Mouse (Mus musculus) limb, embryonic 11.5 days (tissue): ENCODE measurements around the gene Rbfox2. TPM values are rescaled to one million over a fixed set of nuclear protein-coding genes. Genes with fewer than 3 reads are reported as not detected.

ENCODE experiments used
- ATAC-seq: fragments of 200-750 bp; cut with Nextera tagmentation; 2 replicates; pipeline ENCODE4 v1.8.0; 2017; ENCODE audit warnings: low read depth; ENCODE audit not compliant: insufficient number of reproducible peaks, low FRiP score, low TSS enrichment
- DNase-seq: peaks from one replicate; pipeline ENCODE4 v3.0.0-alpha.2; 2015; ENCODE audit warnings: low spot score
- H3K27ac ChIP-seq: fragments of 300-500 bp; sonication (generic); replicated peaks from 2 replicates; pipeline ENCODE4 v1.5.1; 2014; ENCODE audit warnings: low read depth, mild to moderate bottlenecking, low read length
- H3K27me3 ChIP-seq: fragments of 300-500 bp; sonication (generic); 2 replicates; pipeline ENCODE4 v1.6.1; 2014; ENCODE audit warnings: mild to moderate bottlenecking, low read length, mixed read lengths; ENCODE audit not compliant: control insufficient read depth, insufficient read depth
- H3K36me3 ChIP-seq: fragments of 300-500 bp; sonication (generic); 2 replicates; pipeline ENCODE4 v1.6.1; 2014; ENCODE audit warnings: mild to moderate bottlenecking, low read length, moderate library complexity, mixed read lengths; ENCODE audit not compliant: control insufficient read depth, insufficient read depth
- H3K4me1 ChIP-seq: fragments of 300-500 bp; sonication (generic); 2 replicates; pipeline ENCODE4 v1.6.1; 2014; ENCODE audit warnings: low read length, mixed read lengths; ENCODE audit not compliant: control insufficient read depth, insufficient read depth
- H3K4me2 ChIP-seq: fragments of 300-500 bp; sonication (generic); 2 replicates; pipeline ENCODE4 v1.6.1; 2014; ENCODE audit warnings: low read depth, mild to moderate bottlenecking, moderate library complexity; ENCODE audit not compliant: severe bottlenecking
- H3K4me3 ChIP-seq: fragments of 300-500 bp; sonication (generic); 2 replicates; pipeline ENCODE4 v1.5.1; 2014; ENCODE audit warnings: low read depth, low read length
- H3K9ac ChIP-seq: fragments of 300-500 bp; sonication (generic); 2 replicates; pipeline ENCODE4 v1.6.1; 2014; ENCODE audit warnings: mild to moderate bottlenecking, low read length
- H3K9me3 ChIP-seq: fragments of 300-500 bp; sonication (generic); 2 replicates; pipeline ENCODE4 v1.6.1; 2016; ENCODE audit warnings: low read length; ENCODE audit not compliant: control insufficient read depth
- WGBS: fragments of 180-500 bp; shearing (Covaris S2); extraction: QIAGEN DNeasy Blood & Tissue Kit; methylation state at CpG from one replicate; pipeline ENCODE4 v1.1.7; 2014; 5-methylcytosine and 5-hydroxymethylcytosine counted together
- polyA plus RNA-seq: library from polyadenylated mRNA; unstranded; fragments of >200 nt; fragmentation: Nextera tagmentation; extraction: Ambion mirVana; gene quantifications from 2 replicates; pipeline ENCODE4 v1.2.1, GENCODE M21; 2014

Gene Rbfox2
- polyA plus RNA-seq, 1 experiment from 2014 or later, result 71.5 TPM

DNA sequence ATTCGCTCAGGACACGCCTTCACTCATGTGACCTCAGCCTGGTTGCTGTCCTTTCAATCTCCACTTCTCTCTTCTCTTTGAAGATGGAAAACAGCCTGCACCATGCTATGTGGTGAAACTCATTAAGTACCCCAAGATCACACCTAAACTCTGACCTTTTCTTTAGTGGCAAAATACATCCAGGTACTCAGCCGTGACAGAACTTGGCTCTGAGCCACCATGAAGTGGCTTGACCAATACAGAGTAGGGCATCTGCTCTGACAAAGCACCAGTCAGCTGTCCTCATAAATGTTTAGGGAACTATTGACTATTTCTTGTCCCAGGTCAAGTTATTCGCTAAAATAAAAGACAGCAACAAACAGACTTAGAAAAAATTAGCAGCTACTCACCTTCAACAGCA is 191.3 kb downstream of the Rbfox2 start:
- Histone ChIP-seq H3K27ac (no peak overlapping the region), H3K36me3 (0 out of 2 replicates have a peak, but pooled peaks cover 1% of the 10 kb centered on the region), H3K4me3 (no peak overlapping the region), H3K4me2 (no peak overlapping the region), H3K9ac (no peak overlapping the region), H3K4me1 (no peaks in the 10 kb centered on the region), H3K27me3 (no peaks in the 10 kb centered on the region), H3K9me3 (no peaks in the 10 kb centered on the region)
- no peak for DNase-seq
- no peak for ATAC-seq
- 87% methylated on average over 4 of the region's 4 CpGs for WGBS

DNA sequence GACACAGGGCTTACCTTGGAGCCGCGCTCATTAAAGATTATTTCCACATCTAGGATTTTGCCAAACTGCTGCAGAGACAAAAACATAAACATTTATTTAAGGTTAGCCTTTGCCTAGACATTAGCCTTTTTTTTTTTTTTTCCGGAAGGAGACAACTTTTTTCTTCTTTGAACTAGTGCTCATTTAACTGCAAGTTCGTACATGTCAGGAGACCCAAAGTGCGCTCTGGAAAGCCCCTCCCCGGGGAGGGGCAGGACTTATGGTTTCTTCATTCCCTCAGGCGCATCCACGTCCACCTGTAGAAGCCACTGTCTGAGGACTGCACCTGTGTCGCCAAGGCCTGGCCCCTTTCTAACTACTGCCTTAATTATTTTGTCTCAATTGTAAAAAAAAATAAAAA is 193.2 kb downstream of the Rbfox2 start:
- Histone ChIP-seq H3K9ac (no peak overlapping the region), H3K9me3 (no peaks in the 10 kb centered on the region), H3K36me3 (0 out of 2 replicates have a peak, but pooled peaks cover 3% of the 10 kb centered on the region), H3K4me2 (no peak overlapping the region), H3K4me3 (no peak overlapping the region), H3K27ac (no peak overlapping the region), H3K27me3 (no peaks in the 10 kb centered on the region), H3K4me1 (no peaks in the 10 kb centered on the region)
- DNase-seq (no peak), ATAC-seq (no peak)
- WGBS, result 86% methylated on average over 9 of the region's 9 CpGs

DNA sequence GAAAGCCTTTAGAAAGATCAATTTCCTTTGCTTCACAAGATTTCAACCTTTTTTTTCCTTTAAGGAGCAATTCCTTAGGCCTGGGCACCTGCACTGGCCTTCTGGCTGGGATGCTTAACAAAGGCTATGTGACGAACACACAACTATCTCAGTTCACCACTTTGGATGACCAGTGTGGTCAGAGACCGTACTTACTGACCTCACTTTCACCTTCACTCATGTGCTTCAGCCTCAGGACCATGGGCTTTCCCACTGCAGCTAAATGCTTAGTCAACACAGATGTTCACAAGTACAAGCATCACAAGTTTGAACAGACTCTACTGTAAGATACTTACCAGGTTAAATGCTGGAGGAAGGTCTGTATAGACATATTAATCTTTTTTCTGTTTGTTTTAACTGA is 194.4 kb downstream of the Rbfox2 start:
- no peaks in the 10 kb centered on the region for H3K4me1 ChIP-seq
- H3K27me3 ChIP-seq, result no peaks in the 10 kb centered on the region
- H3K27ac ChIP-seq, result no peak overlapping the region
- no peak overlapping the region for H3K9ac ChIP-seq
- H3K4me3 ChIP-seq, result no peak overlapping the region
- H3K36me3 ChIP-seq, result 0 out of 2 replicates have a peak, but pooled peaks cover 3% of the 10 kb centered on the region
- no peak overlapping the region for H3K4me2 ChIP-seq
- ATAC-seq (no peak), DNase-seq (no peak)
- 90% methylated on average over 2 of the region's 2 CpGs for WGBS
- H3K9me3 ChIP-seq, result no peaks in the 10 kb centered on the region

DNA sequence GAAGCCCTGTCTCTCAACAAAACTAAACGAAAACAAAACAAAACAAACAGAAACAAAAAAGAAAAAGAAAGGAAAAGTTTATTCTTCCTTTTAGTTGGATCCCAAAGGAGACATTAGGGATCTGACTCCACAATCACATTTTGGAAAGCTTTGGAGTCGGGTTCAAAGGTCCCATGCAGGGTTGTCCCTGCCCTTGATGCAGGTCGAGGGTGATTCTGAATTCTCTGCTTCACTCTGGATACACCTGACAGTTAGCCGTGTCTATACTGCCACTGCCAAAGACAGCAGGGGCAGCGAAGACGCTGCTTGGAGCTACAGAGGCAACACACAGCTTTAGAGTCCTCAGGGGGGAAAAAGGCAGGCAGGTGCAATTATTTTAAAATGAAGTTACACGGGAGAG is 194.9 kb downstream of the Rbfox2 start:
- ATAC-seq, result no peak
- Histone ChIP-seq H3K4me3 (no peak overlapping the region), H3K36me3 (0 out of 2 replicates have a peak, but pooled peaks cover 3% of the 10 kb centered on the region), H3K4me1 (no peaks in the 10 kb centered on the region), H3K9ac (no peak overlapping the region), H3K9me3 (no peaks in the 10 kb centered on the region), H3K27me3 (no peaks in the 10 kb centered on the region), H3K4me2 (no peak overlapping the region), H3K27ac (no peak overlapping the region)
- DNase-seq, result no peak
- WGBS, result 85% methylated on average over 7 of the region's 7 CpGs

DNA sequence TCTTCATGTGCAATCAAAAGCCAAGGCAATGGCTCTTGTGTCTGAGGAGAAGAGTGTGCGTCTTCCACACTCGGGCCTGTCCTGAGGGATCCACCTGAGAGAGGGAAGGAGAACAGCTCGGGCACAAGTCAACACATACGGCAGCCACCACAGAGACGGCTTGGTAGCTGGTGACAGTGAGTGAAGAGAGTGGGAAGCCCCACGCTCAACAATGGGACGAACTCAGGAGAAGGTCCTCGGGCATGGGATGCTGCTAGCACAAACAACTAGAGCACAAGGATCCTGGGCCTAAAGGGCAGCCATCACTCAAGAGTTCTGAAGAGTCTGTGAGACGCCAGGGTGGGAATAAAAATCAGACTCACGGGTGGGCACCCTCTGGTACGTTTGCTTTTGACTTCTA is 196.4 kb downstream of the Rbfox2 start:
- ATAC-seq, result no peak
- WGBS, result 90% methylated on average over 11 of the region's 11 CpGs
- Histone ChIP-seq H3K4me3 (no peak overlapping the region), H3K9ac (no peak overlapping the region), H3K4me2 (no peak overlapping the region), H3K36me3 (0 out of 2 replicates have a peak, but pooled peaks cover 3% of the 10 kb centered on the region), H3K4me1 (no peaks in the 10 kb centered on the region), H3K27ac (no peak overlapping the region), H3K27me3 (no peaks in the 10 kb centered on the region), H3K9me3 (no peaks in the 10 kb centered on the region)
- DNase-seq, result no peak

- peaks cover 6% of the 10 kb centered on the region; the same call in 1 of the 2 replicates for H3K36me3 ChIP-seq
- H3K27me3 ChIP-seq, result no peaks in the 10 kb centered on the region
- 85% methylated on average over 10 of the region's 10 CpGs for WGBS
Measured at GRCm38 (mm10) chr15:77107169-77107908, 199.5 kb downstream of the Rbfox2 start.

DNA sequence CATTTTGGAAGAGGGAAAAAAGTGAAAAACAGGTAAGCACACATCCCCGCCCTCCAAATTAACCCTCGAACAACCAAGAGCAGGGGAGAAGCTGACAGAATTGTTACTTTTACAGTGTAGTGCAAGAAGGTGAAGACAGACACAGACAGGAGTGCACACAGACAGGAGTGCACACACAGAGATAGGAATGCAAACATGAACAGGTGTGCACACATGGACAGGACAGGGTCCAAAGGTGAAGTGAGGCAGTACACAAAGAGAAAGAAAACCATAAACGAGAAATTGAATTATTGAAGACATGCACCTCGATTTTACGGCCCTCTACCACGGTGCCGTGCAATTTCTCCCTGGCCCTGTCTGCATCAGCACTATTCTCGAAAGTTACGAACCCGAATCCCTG is 201.5 kb downstream of the Rbfox2 start:
- DNase-seq (no peak), ATAC-seq (no peak)
- WGBS, result 85% methylated on average over 10 of the region's 10 CpGs
- H3K4me1 ChIP-seq, result no peaks in the 10 kb centered on the region
- no peak overlapping the region for H3K4me3 ChIP-seq
- H3K36me3 ChIP-seq, result peaks cover 6% of the 10 kb centered on the region; the same call in 1 of the 2 replicates
- no peak overlapping the region for H3K4me2 ChIP-seq
- no peaks in the 10 kb centered on the region for H3K27me3 ChIP-seq
- no peak overlapping the region for H3K9ac ChIP-seq
- H3K27ac ChIP-seq, result no peak overlapping the region
- no peaks in the 10 kb centered on the region for H3K9me3 ChIP-seq

More at GRCm38 (mm10) chr15:77107169-77107908, 199.5 kb downstream of the Rbfox2 start:
- Histone ChIP-seq H3K4me3 (no peak overlapping the region), H3K4me2 (no peak overlapping the region), H3K9me3 (no peaks in the 10 kb centered on the region), H3K27ac (no peak overlapping the region), H3K9ac (no peak overlapping the region), H3K4me1 (no peaks in the 10 kb centered on the region)
- DNase-seq, result no peak
- ATAC-seq, result no peak

- Histone ChIP-seq H3K4me3 (no peak overlapping the region), H3K4me2 (no peak overlapping the region), H3K27ac (no peak overlapping the region), H3K9ac (no peak overlapping the region), H3K36me3 (peaks cover 6% of the 10 kb centered on the region; the same call in 1 of the 2 replicates), H3K27me3 (no peaks in the 10 kb centered on the region), H3K4me1 (no peaks in the 10 kb centered on the region), H3K9me3 (no peaks in the 10 kb centered on the region)
- 86% methylated on average over 10 of the region's 10 CpGs for WGBS
- ATAC-seq (no peak), DNase-seq (no peak)
Measured at GRCm38 (mm10) chr15:77104349-77105158, 202.2 kb downstream of the Rbfox2 start.
